Mouse (Mus musculus) hindbrain, embryonic 12.5 days (tissue): ENCODE data around the gene Coq9. TPM values are rescaled to one million over a fixed set of nuclear protein-coding genes. Genes with fewer than 3 reads are reported as not detected.

Source experiments
- ATAC-seq: fragments of 200-750 bp; cut with Nextera tagmentation; 2 replicates; pipeline ENCODE4 v1.8.0; 2017; ENCODE audit warnings: moderate TSS enrichment; ENCODE audit not compliant: low FRiP score
- H3K27ac ChIP-seq: fragments of 300-500 bp; sonication (generic); 2 replicates; pipeline ENCODE4 v1.5.1; 2016; ENCODE audit warnings: mild to moderate bottlenecking
- H3K27me3 ChIP-seq: fragments of 300-500 bp; sonication (generic); 2 replicates; pipeline ENCODE4 v1.6.1; 2016; ENCODE audit warnings: mild to moderate bottlenecking
- H3K36me3 ChIP-seq: fragments of 300-500 bp; sonication (generic); 2 replicates; pipeline ENCODE4 v1.6.1; 2016; ENCODE audit warnings: mild to moderate bottlenecking
- H3K4me1 ChIP-seq: fragments of 300-500 bp; sonication (generic); 2 replicates; pipeline ENCODE4 v1.6.1; 2016
- H3K4me2 ChIP-seq: fragments of 300-500 bp; sonication (generic); replicated peaks from 2 replicates; pipeline ENCODE4 v1.6.1; 2016; ENCODE audit warnings: mild to moderate bottlenecking
- H3K4me3 ChIP-seq: fragments of 300-500 bp; sonication (generic); 2 replicates; pipeline ENCODE4 v1.5.1; 2016; ENCODE audit warnings: mild to moderate bottlenecking
- H3K9ac ChIP-seq: fragments of 300-500 bp; sonication (generic); 2 replicates; pipeline ENCODE4 v1.6.1; 2016; ENCODE audit warnings: mild to moderate bottlenecking, moderate library complexity
- H3K9me3 ChIP-seq: fragments of 300-500 bp; sonication (generic); replicated peaks from 2 replicates; pipeline ENCODE4 v1.6.1; 2016; ENCODE audit warnings: mild to moderate bottlenecking
- WGBS: fragments of 180-500 bp; shearing (Covaris S2); methylation state at CpG from one replicate; pipeline ENCODE4 v1.1.7; 2016; 5-methylcytosine and 5-hydroxymethylcytosine counted together
- polyA plus RNA-seq: library from polyadenylated mRNA; unstranded; fragments of >200 nt; fragmentation: Nextera tagmentation; extraction: Ambion mirVana; gene quantifications from 2 replicates; pipeline ENCODE4 v1.2.1, GENCODE M21; 2016

Gene Coq9
- polyA plus RNA-seq, 1 experiment from 2014 or later: 52.6 TPM

DNA sequence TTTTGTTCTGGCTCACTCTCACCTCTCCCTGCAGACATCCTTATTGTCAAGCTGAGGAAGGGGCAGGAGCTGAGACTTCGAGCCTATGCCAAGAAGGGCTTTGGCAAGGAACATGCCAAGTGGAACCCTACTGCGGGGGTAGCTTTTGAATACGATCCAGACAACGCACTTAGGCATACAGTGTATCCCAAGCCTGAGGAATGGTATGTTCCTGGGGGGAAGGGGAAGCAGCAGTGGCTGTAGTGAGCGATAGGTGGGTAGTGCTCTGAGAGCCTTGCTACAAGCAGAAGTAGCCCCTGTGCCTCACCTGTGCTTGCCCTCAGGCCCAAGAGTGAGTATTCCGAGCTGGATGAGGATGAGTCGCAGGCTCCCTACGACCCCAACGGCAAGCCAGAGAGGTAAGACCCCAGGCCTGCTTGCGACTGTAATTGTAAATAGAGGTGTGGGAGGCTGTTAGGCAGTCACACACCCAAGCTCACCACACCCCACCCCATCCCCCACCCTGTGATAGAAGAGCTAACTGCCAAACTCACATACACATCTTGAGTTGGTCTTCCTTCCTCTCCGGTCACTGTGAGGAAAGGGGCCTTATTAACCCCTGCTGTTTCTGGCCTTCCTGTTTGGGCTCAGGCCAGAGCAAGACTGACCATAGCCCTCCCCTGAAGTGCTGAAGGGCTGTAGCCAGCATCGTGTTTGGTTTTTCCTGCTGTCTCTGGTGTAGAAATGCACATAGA is 24.5 kb downstream of the Coq9 start:
- H3K27me3 ChIP-seq: no peaks in the 10 kb centered on the region
- no peak overlapping the region for H3K27ac ChIP-seq
- WGBS: 89% methylated on average over 12 of the region's 12 CpGs
- H3K36me3 ChIP-seq: peaks cover 66% of the 10 kb centered on the region
- no peak for ATAC-seq
- peaks cover 16% of the 10 kb centered on the region for H3K4me1 ChIP-seq
- H3K9me3 ChIP-seq: no peaks in the 10 kb centered on the region
- no peak overlapping the region for H3K9ac ChIP-seq
- H3K4me2 ChIP-seq: no peak overlapping the region
- no peak overlapping the region for H3K4me3 ChIP-seq

DNA sequence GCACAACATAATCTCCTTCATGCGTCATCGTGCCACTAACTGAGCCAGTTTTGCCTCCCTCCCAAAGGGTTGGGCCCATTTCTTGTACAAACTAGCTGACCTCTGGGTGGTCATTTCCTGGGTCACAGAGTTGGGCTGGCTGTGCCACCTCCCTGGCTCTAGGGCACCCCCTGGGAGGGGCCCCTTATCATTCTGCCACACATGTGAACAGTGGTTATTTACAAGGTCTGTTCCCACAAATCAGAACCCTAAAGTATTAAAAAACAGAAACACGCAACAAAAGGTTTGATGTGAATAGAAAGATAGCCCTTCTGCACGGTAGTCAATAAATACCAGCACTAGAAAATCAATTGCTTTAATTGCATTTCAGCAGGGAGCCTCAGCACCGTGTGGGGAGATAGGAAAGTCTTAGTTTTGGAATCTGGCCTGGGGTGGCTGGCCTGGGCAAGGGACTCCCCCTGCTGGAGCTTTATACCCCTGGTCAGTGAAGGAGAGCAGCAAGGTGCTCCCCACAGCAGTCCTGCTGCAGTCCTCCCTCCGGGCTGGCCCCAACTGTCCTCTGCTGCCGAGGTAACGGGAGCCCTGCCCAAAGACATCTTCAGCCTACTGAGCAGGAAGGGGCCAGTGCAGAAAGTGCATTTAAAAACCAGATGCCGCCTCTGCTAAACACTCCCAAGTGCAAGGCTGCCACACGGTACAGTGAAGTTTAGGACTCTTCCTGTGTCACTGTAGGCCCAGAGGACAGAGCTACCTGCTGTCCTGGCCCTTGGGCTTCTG is 26.0 kb downstream of the Coq9 start:
- H3K4me1 ChIP-seq: peaks cover 14% of the 10 kb centered on the region
- no peak overlapping the region for H3K9ac ChIP-seq
- H3K27me3 ChIP-seq: no peaks in the 10 kb centered on the region
- ATAC-seq: no peak
- no peak overlapping the region for H3K4me2 ChIP-seq
- 77% methylated on average over 10 of the region's 10 CpGs for WGBS
- no peak overlapping the region for H3K4me3 ChIP-seq
- H3K36me3 ChIP-seq: peaks cover 70% of the 10 kb centered on the region
- H3K9me3 ChIP-seq: no peaks in the 10 kb centered on the region
- no peak overlapping the region for H3K27ac ChIP-seq

DNA sequence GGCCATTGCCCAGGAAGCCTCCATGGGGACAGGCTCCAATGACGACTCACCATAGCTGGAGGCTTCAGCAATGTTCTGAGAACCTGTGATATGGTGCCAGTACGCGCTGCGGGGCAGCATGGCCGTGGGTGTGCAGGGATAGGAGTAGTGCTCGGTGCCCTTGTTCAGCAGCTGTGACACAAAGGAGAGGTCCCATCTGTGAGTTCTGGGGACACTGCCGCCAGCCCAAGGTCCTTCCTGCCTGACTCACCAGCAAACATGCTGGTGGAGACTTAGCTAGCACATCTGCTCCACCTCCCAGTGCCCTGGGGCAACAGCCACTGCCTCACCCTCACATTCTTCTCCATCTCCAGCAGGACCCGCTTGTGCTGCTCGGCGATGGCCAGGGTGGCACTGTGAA is 27.2 kb downstream of the Coq9 start:
- H3K36me3 ChIP-seq: peaks cover 66% of the 10 kb centered on the region
- 0 out of 2 replicates have a peak overlapping the region, but pooled peaks have one; percentile 1 for H3K27ac ChIP-seq
- H3K9me3 ChIP-seq: no peaks in the 10 kb centered on the region
- no peak overlapping the region for H3K4me2 ChIP-seq
- H3K4me1 ChIP-seq: peaks cover 20% of the 10 kb centered on the region
- ATAC-seq: no peak
- H3K27me3 ChIP-seq: peaks cover 10% of the 10 kb centered on the region; the same call in 1 of the 2 replicates
- H3K9ac ChIP-seq: no peak overlapping the region
- WGBS: 80% methylated on average over 10 of the region's 10 CpGs
- no peak overlapping the region for H3K4me3 ChIP-seq

DNA sequence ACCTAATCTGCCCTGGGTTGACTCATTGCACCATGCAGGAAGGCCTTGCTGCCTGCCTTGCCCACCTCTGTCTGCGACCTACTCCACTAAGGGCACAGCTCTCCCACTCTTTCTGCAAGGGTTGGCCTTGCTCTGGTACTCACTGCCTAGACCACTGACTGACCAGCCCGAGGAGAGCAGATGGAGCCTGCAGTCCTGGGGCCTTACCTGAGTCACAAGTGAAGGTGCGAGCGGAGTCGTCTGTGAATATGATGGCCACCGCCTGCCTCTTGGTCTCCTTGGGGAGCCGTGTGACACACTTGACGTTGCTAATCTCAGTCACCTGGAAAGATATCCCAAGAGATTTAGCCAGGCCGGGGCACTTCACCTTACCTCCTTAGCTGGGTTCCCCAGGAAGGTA is 28.8 kb downstream of the Coq9 start:
- peaks cover 51% of the 10 kb centered on the region for H3K36me3 ChIP-seq
- no peak overlapping the region for H3K27ac ChIP-seq
- no peak overlapping the region for H3K4me2 ChIP-seq
- peaks cover 13% of the 10 kb centered on the region; the same call in 1 of the 2 replicates for H3K27me3 ChIP-seq
- H3K4me3 ChIP-seq: no peak overlapping the region
- ATAC-seq: no peak
- peaks cover 33% of the 10 kb centered on the region for H3K4me1 ChIP-seq
- no peaks in the 10 kb centered on the region for H3K9me3 ChIP-seq
- no peak overlapping the region for H3K9ac ChIP-seq
- 88% methylated on average over 9 of the region's 9 CpGs for WGBS

DNA sequence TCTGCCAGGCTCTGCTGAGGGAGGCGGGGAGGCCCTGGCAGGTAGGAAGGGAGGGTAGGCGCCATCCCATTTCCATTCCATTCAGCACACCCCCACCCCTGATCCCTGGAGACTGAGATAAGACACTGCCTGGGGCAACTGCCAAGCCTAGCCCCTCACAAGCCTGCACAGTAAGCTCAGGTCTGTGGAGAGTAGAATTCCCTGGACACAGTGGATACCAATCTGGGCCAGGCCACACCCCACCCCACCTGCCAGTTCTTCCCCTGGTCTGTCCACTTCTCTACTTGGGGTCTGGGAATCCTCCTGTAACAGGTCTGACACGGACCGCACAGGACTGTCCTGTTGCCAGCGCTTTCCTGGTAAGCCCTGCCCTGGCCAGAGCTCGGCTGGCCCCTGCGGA is 31.0 kb downstream of the Coq9 start:
- Histone ChIP-seq H3K27me3 (peaks cover 16% of the 10 kb centered on the region), H3K36me3 (peaks cover 33% of the 10 kb centered on the region), H3K9ac (peak overlapping the region; percentile 44), H3K27ac (no peak overlapping the region; the same call in 1 of the 2 replicates), H3K4me2 (peak overlapping the region; percentile 78), H3K4me1 (peaks cover 40% of the 10 kb centered on the region), H3K4me3 (peak overlapping the region; percentile 54), H3K9me3 (no peaks in the 10 kb centered on the region)
- ATAC-seq: no peak
- 54% methylated on average over 7 of the region's 7 CpGs for WGBS

DNA sequence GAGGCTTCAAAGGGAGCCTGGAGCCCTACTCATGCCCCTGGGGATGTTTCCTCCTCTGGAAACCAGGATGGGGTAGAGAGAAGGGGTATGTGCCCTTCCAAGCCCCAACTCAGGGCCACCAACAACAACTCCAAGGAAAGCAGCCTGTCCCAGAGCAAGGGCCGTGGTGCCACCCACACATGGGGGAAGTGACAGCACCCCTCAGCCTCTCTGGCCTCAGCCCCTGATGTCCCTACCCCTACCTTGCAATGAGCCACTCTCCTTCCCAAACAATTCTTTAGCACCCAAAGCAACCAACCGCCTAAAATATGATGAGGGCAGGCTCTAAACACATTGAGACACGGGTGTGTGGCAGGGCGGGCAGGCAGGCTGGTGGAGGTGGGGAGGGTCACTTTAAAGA is 31.9 kb downstream of the Coq9 start:
- H3K27ac ChIP-seq: no peak overlapping the region
- H3K9ac ChIP-seq: peak overlapping the region; percentile 72
- H3K36me3 ChIP-seq: peaks cover 24% of the 10 kb centered on the region
- H3K27me3 ChIP-seq: peaks cover 25% of the 10 kb centered on the region
- peak overlapping the region; percentile 78 for H3K4me2 ChIP-seq
- no peaks in the 10 kb centered on the region for H3K9me3 ChIP-seq
- WGBS: 10% methylated on average over 4 of the region's 4 CpGs
- peaks cover 47% of the 10 kb centered on the region for H3K4me1 ChIP-seq
- no peak for ATAC-seq
- H3K4me3 ChIP-seq: peak overlapping the region; percentile 54

DNA sequence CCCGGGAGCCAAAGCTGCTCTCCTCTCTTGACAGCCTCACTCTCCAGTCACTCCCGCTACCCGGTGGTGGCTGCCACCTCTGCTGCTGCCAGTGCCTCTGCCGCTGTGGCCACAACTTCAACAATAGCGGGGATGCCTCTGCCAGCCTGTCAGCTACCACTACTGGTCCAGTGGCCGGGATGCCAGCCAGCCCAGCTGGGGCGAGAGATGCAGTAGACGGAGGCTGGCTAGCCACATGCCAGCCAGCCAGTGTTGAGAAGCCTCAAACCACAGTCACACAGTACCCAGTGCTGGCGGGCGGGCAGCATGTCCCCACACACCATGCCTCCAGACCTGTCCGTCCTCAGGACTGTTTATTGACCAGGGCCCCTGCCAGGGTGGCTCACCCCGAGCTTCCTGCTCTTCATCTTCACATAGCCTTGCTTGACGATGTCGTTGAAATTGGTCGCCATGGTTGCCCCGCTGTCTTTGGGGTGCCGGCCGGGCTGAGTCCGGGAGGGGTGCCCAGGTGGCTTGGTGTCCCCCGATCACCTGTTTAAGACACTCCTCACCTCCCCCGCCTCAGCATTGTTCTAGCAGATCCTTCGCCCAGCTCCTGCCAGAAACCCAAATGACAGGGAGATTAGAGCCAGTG is 32.5 kb downstream of the Coq9 start:
- peaks cover 53% of the 10 kb centered on the region for H3K4me1 ChIP-seq
- peak overlapping the region; percentile 78 for H3K4me2 ChIP-seq
- peak overlapping the region; percentile 72 for H3K9ac ChIP-seq
- peaks cover 18% of the 10 kb centered on the region for H3K36me3 ChIP-seq
- H3K4me3 ChIP-seq: peak overlapping the region; percentile 54
- peaks cover 30% of the 10 kb centered on the region for H3K27me3 ChIP-seq
- peak; percentile 64 for ATAC-seq
- no peaks in the 10 kb centered on the region for H3K9me3 ChIP-seq
- peak overlapping the region; percentile 48; the same call in 1 of the 2 replicates for H3K27ac ChIP-seq
- WGBS: 4% methylated on average over 22 of the region's 22 CpGs

DNA sequence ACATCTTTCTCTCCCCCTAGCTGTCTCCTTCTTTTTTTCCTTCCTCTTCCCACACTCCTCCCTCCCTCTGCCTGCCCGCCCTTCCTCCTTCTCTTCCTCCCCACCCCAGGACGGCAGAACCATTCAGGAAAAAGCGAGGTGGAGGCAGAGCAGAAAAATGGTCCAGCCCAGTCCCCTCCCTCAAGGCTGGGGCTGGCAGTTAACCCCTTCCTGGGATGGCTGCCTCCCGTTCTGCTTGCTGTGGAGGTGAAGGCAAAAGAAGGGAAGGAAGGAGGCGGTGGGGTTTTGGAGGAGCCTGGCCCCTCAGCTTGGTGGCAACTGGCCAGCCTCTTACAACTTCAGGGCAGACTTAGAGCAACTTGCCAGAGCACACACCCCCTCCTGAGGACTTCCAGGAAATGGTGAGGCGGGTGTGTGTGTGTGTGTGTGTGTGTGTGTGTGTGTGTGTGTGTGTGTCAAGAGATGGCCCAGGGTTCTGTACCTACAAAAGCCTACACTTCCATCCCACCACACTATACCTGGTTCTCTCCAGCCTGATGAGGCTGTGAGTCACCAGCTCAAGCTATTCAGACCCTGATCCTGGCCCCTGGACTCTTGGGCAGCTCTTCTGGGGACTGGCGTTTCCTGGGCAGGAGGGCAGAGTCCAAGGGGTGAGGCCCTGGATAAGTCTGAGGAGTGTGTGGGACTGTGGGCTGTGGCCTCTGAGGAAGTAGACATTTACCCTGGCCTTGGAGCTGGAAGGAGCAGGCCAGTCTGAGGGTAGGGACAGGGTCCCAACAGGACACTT is 33.2 kb downstream of the Coq9 start:
- Histone ChIP-seq H3K36me3 (peaks cover 11% of the 10 kb centered on the region), H3K4me2 (peak overlapping the region; percentile 78), H3K9me3 (no peaks in the 10 kb centered on the region), H3K27me3 (peaks cover 30% of the 10 kb centered on the region), H3K9ac (peak overlapping the region; percentile 72), H3K27ac (peak overlapping the region; percentile 69), H3K4me1 (peaks cover 58% of the 10 kb centered on the region), H3K4me3 (peak overlapping the region; percentile 54)
- peak; percentile 73 for ATAC-seq
- WGBS: 17% methylated on average over 6 of the region's 7 CpGs

DNA sequence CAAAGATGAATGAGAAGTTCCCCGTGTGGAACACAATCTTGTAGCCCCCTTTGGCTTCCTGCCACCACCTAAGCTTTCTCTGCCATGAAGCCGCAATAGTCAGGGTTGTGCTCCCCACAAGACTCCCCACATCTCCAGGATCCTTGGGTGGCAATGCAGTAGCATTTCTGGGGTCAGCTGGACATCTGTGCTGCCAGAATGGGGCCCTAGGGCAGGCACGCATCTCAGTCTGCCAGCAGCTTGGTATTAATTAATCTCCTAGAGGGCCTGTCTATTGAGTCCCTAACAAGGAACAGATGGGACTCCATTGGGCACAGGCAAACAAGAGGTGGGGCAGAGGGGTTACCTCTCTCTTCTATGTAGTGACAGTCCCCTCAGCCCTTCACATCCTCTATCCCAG is 34.0 kb downstream of the Coq9 start:
- WGBS: 26% methylated on average over 3 of the region's 3 CpGs
- no peak overlapping the region for H3K9ac ChIP-seq

DNA sequence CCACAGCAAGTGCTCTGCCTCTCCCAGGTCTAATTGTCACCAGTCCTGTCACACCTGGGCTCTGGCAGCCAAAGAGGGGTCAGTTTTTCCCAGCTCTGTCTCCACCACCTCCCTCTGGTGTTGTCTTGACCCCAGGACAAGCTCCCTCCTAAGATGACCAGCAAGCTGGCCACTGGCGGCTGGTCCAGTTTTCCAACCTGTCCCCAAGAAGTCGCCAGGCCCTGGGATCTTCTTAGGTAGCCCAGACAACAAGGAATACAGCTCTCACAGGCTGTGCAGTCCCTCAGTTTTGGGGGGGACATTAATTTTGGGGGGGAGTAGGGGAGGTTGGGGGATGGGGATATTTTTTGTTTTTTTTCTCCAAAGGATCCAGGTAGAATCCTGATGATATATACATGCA is 34.5 kb downstream of the Coq9 start:
- Histone ChIP-seq H3K36me3 (0 out of 2 replicates have a peak, but pooled peaks cover 3% of the 10 kb centered on the region), H3K27me3 (peaks cover 30% of the 10 kb centered on the region), H3K27ac (peak overlapping the region; percentile 60), H3K4me2 (no peak overlapping the region; the same call in 1 of the 2 replicates), H3K9me3 (no peaks in the 10 kb centered on the region), H3K9ac (no peak overlapping the region), H3K4me1 (peaks cover 62% of the 10 kb centered on the region), H3K4me3 (no peak overlapping the region)
- ATAC-seq: no peak
- WGBS: 76% methylated on average over 2 of the region's 2 CpGs

More for the DNA sequence above, 34.0 kb downstream of the Coq9 start:
- H3K4me3 ChIP-seq: no peak overlapping the region
- H3K4me2 ChIP-seq: no peak overlapping the region; the same call in 1 of the 2 replicates
- peak overlapping the region; percentile 69 for H3K27ac ChIP-seq
- peaks cover 62% of the 10 kb centered on the region for H3K4me1 ChIP-seq
- H3K9me3 ChIP-seq: no peaks in the 10 kb centered on the region
- peaks cover 3% of the 10 kb centered on the region; the same call in 1 of the 2 replicates for H3K36me3 ChIP-seq
- H3K27me3 ChIP-seq: peaks cover 30% of the 10 kb centered on the region
- ATAC-seq: no peak

DNA sequence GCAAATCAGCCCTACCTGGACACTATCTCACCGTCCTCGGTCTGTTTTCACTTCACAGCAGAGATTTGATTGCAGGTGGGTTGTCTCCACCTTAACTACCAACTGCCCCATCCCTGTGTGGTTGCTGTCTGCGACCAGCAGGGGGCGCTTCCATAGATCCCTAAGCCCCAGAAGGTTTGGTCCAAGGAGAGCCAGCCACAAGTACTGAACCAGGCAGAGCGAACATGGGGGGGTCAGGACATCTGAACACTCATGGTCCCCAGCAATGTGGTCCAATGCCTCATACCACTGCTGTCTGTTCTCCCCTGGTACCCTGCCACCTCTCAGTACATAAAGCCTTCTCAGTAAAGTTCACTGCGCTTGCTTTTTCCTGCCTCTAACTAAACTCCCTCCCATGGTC is 36.2 kb downstream of the Coq9 start:
- no peak for ATAC-seq
- H3K9ac ChIP-seq: no peak overlapping the region
- no peaks in the 10 kb centered on the region for H3K9me3 ChIP-seq
- H3K27ac ChIP-seq: no peak overlapping the region
- H3K36me3 ChIP-seq: no peaks in the 10 kb centered on the region
- peak overlapping the region; percentile 59; the same call in 1 of the 2 replicates for H3K4me3 ChIP-seq
- peak overlapping the region; percentile 98 for H3K4me2 ChIP-seq
- 13% methylated on average over 6 of the region's 6 CpGs for WGBS
- H3K4me1 ChIP-seq: peaks cover 51% of the 10 kb centered on the region
- peaks cover 28% of the 10 kb centered on the region for H3K27me3 ChIP-seq
